Mouse (Mus musculus) neural tube, embryonic 11.5 days (tissue): Measurements from ENCODE around the gene Olfr1025-ps1. TPM values are rescaled to one million over a fixed set of nuclear protein-coding genes. Genes with fewer than 3 reads are reported as not detected.

Source experiments
- ATAC-seq: fragments of 200-750 bp; cut with Nextera tagmentation; 2 replicates; pipeline ENCODE4 v1.8.0; 2017; ENCODE audit warnings: moderate number of reproducible peaks, mild to moderate bottlenecking, moderate TSS enrichment, moderate library complexity; ENCODE audit not compliant: insufficient read depth, low FRiP score, low TSS enrichment
- DNase-seq: peaks from one replicate; pipeline ENCODE4 v3.0.0-alpha.2; 2015; ENCODE audit warnings: low spot score
- H3K27ac ChIP-seq: fragments of 300-500 bp; sonication (generic); 2 replicates; pipeline ENCODE4 v1.5.1; 2014; ENCODE audit warnings: low read depth, mild to moderate bottlenecking, low read length
- H3K27me3 ChIP-seq: fragments of 300-500 bp; sonication (generic); 2 replicates; pipeline ENCODE4 v1.6.1; 2014; ENCODE audit warnings: mild to moderate bottlenecking, low read length, mixed read lengths; ENCODE audit not compliant: control insufficient read depth, insufficient read depth
- H3K36me3 ChIP-seq: fragments of 300-500 bp; sonication (generic); 2 replicates; pipeline ENCODE4 v1.6.1; 2014; ENCODE audit warnings: mild to moderate bottlenecking, low read length, moderate library complexity, mixed read lengths; ENCODE audit not compliant: control insufficient read depth, insufficient read depth
- H3K4me1 ChIP-seq: fragments of 300-500 bp; sonication (generic); 2 replicates; pipeline ENCODE4 v1.6.1; 2014; ENCODE audit warnings: low read length, mixed read lengths; ENCODE audit not compliant: control insufficient read depth, insufficient read depth
- H3K4me2 ChIP-seq: fragments of 300-500 bp; sonication (generic); 2 replicates; pipeline ENCODE4 v1.6.1; 2014; ENCODE audit warnings: low read depth, mild to moderate bottlenecking, moderate library complexity
- H3K4me3 ChIP-seq: fragments of 300-500 bp; sonication (generic); 2 replicates; pipeline ENCODE4 v1.5.1; 2014; ENCODE audit warnings: low read depth, low read length
- H3K9ac ChIP-seq: fragments of 300-500 bp; sonication (generic); 2 replicates; pipeline ENCODE4 v1.6.1; 2014; ENCODE audit warnings: mild to moderate bottlenecking, low read length
- H3K9me3 ChIP-seq: fragments of 300-500 bp; sonication (generic); 2 replicates; pipeline ENCODE4 v1.6.1; 2016; ENCODE audit warnings: low read length; ENCODE audit not compliant: control insufficient read depth
- WGBS: fragments of 180-500 bp; shearing (Covaris S2); extraction: QIAGEN DNeasy Blood & Tissue Kit; methylation state at CpG from one replicate; pipeline ENCODE4 v1.1.7; 2014; 5-methylcytosine and 5-hydroxymethylcytosine counted together
- polyA plus RNA-seq: library from polyadenylated mRNA; unstranded; fragments of >200 nt; fragmentation: Nextera tagmentation; extraction: Ambion mirVana; gene quantifications from 2 replicates; pipeline ENCODE4 v1.2.1, GENCODE M21; 2014

Olfr1025-ps1 gene
- not detected in 2 replicates for polyA plus RNA-seq

DNA sequence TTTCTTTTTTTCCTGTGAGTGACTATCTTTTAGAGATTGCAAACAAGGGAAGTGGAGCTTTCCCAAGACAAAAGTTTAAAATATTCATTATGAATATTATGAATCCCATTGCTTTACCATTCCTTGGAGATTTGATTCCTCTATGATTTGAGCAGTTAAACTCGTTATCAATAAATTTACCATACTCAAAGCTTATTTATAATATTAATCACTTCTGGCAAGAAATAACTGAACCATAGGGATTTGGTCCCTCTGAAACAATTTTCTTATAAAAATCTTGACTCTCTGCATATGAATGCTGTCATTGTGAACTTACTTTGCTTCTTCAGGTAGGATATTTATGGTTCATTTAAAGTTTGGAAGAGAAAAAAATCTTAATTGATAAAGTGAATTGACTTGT lies at the start of gene Olfr1025-ps1:
TSS of gene Olfr1025-ps1 (plus strand) at position 301 of the 400 bp plus-strand sequence.
- ATAC-seq (no peak), DNase-seq (no peak)
- Histone ChIP-seq H3K4me2 (no peak within 1 kb of the TSS), H3K27me3 (no peaks in the 10 kb centered on the region), H3K27ac (no peak within 1 kb of the TSS), H3K9me3 (no peaks in the 10 kb centered on the region), H3K4me3 (no peak within 1 kb of the TSS), H3K4me1 (no peaks in the 10 kb centered on the region), H3K9ac (no peak within 1 kb of the TSS), H3K36me3 (no peaks in the 10 kb centered on the region)
- WGBS, result 66% methylated on average over 1 of the region's 1 CpGs

GRCm38 (mm10) chr2:85868294-85868693 lies 46.7 kb upstream of the Olfr1025-ps1 start, which contains the start of gene Olfr1022:
TSS of gene Olfr1022 (plus strand) at chr2:85868594.
- no peaks in the 10 kb centered on the region for H3K9me3 ChIP-seq
- ATAC-seq (no peak), DNase-seq (no peak)
- H3K9ac ChIP-seq, result no peak within 1 kb of the TSS
- no peaks in the 10 kb centered on the region for H3K27me3 ChIP-seq
- H3K4me1 ChIP-seq, result no peaks in the 10 kb centered on the region
- no peak within 1 kb of the TSS for H3K4me3 ChIP-seq
- WGBS, result 53% methylated on average over 2 of the region's 2 CpGs
- no peak within 1 kb of the TSS for H3K27ac ChIP-seq
- H3K36me3 ChIP-seq, result no peaks in the 10 kb centered on the region
- H3K4me2 ChIP-seq, result no peak within 1 kb of the TSS

- ATAC-seq (no peak), DNase-seq (no peak)
- no peaks in the 10 kb centered on the region for H3K36me3 ChIP-seq
- H3K4me3 ChIP-seq, result no peak within 1 kb of the TSS
- H3K4me2 ChIP-seq, result no peak within 1 kb of the TSS
- H3K27ac ChIP-seq, result no peak within 1 kb of the TSS
- 81% methylated on average over 2 of the region's 2 CpGs for WGBS
- no peaks in the 10 kb centered on the region for H3K27me3 ChIP-seq
- no peaks in the 10 kb centered on the region for H3K4me1 ChIP-seq
- no peak within 1 kb of the TSS for H3K9ac ChIP-seq
- no peaks in the 10 kb centered on the region for H3K9me3 ChIP-seq
Observed at GRCm38 (mm10) chr2:85885340-85885739, 29.7 kb upstream of the Olfr1025-ps1 start, which contains the start of gene Olfr1023. TSS of gene Olfr1023 (plus strand) at chr2:85885640.

DNA sequence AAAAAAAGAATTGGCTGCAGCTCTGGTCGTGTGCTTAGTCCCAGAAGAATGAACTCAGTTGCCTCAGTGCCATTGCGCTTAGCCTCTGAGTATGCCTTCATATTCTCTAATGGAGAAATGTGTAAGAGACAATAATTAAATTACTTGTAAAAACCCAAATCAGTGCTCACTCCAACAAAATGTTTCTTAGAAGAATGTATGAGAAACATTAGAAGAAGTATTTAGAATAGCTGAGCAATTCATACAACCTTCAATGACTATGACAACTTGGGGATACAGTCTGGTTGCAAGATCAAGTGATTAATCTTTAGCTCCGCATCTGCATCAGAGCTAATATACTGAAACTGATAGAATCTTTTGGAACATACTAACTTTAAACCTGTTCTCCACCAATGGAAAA lies 10.0 kb upstream of the Olfr1025-ps1 start, which contains the start of gene Olfr1024:
TSS of gene Olfr1024 (minus strand) at position 101 of the 400 bp plus-strand sequence.
- Histone ChIP-seq H3K4me3 (no peak within 1 kb of the TSS), H3K27ac (no peak within 1 kb of the TSS), H3K27me3 (no peaks in the 10 kb centered on the region), H3K4me2 (no peak within 1 kb of the TSS), H3K9ac (no peak within 1 kb of the TSS), H3K36me3 (no peaks in the 10 kb centered on the region), H3K9me3 (no peaks in the 10 kb centered on the region), H3K4me1 (no peaks in the 10 kb centered on the region)
- ATAC-seq, result no peak
- no peak for DNase-seq
- 84% methylated on average over 3 of the region's 3 CpGs for WGBS

- Histone ChIP-seq H3K27me3 (no peaks in the 10 kb centered on the region), H3K9ac (no peak overlapping the region), H3K4me2 (no peak overlapping the region), H3K4me1 (no peaks in the 10 kb centered on the region), H3K36me3 (no peaks in the 10 kb centered on the region), H3K27ac (no peak overlapping the region), H3K9me3 (no peaks in the 10 kb centered on the region), H3K4me3 (no peak overlapping the region)
- ATAC-seq (no peak), DNase-seq (no peak)
Observed at GRCm38 (mm10) chr2:85913197-85913596, 1.8 kb upstream of the Olfr1025-ps1 start.

DNA sequence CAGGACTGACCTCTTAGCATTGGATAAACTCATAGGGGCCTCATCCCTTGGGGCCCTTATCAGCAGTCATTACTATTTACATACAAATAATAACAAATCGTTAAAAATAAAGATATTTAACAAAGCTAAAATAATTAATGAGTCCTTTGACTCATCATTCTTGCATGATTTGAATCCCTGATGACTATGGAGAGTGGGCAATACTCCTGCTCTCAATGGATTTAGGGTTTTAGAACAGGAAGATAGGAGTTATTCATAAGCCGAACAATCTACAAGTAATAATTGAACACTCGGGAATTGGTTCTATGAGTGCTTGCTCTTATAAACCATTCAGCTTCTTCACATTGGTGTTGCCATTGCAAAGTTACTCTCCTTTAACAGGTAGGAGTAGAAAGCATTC lies 6.3 kb downstream of the Olfr1025-ps1 start, which contains the start of gene Olfr1026:
TSS of gene Olfr1026 (plus strand) at position 301 of the 400 bp plus-strand sequence.
- 91% methylated on average over 3 of the region's 3 CpGs for WGBS
- no peak within 1 kb of the TSS for H3K27ac ChIP-seq
- no peak within 1 kb of the TSS for H3K4me3 ChIP-seq

DNA sequence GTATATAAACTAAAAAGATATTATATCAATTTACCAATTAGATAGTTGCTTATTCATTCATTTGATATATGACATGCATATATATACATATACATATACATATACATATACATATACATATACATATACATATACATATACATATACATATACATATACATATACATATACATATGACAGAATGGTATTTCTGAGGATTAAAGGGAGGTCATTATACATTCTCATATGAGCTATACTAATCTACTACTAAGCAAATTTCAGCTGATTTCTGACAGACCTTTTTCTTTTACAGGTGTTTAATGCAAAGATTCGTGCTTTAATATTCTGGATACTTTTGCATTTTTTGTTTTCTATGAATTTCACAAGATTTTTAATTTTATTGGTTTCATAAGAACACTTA lies 35.1 kb downstream of the Olfr1025-ps1 start, which contains the start of gene Olfr1028:
TSS of gene Olfr1028 (plus strand) at position 301 of the 400 bp plus-strand sequence.
- H3K4me3 ChIP-seq, result no peak within 1 kb of the TSS
- no peak within 1 kb of the TSS for H3K4me2 ChIP-seq
- no peak within 1 kb of the TSS for H3K27ac ChIP-seq
- no peaks in the 10 kb centered on the region for H3K9me3 ChIP-seq
- ATAC-seq (no peak), DNase-seq (no peak)
- H3K27me3 ChIP-seq, result no peaks in the 10 kb centered on the region
- no peaks in the 10 kb centered on the region for H3K36me3 ChIP-seq
- H3K4me1 ChIP-seq, result no peaks in the 10 kb centered on the region
- H3K9ac ChIP-seq, result no peak within 1 kb of the TSS
- WGBS, result 83% methylated on average over 1 of the region's 1 CpGs

More for the DNA sequence above, 6.3 kb downstream of the Olfr1025-ps1 start, which contains the start of gene Olfr1026:
- DNase-seq (no peak), ATAC-seq (no peak)
- Histone ChIP-seq H3K9me3 (no peaks in the 10 kb centered on the region), H3K27me3 (no peaks in the 10 kb centered on the region), H3K4me1 (no peaks in the 10 kb centered on the region), H3K4me2 (no peak within 1 kb of the TSS), H3K36me3 (no peaks in the 10 kb centered on the region), H3K9ac (no peak within 1 kb of the TSS)

Other genes with a start within 250 kb of the Olfr1025-ps1 start
- gene Olfr1006, start 236.4 kb upstream of the Olfr1025-ps1 start, polyA plus RNA-seq, result not detected in 2 replicates
- not detected in 2 replicates for gene Olfr1008, start 225.8 kb upstream of the Olfr1025-ps1 start, polyA plus RNA-seq
- gene Olfr1009, start 199.8 kb upstream of the Olfr1025-ps1 start, polyA plus RNA-seq, result not detected in 2 replicates
- gene Olfr1012, start 152.4 kb upstream of the Olfr1025-ps1 start, polyA plus RNA-seq, result not detected in 2 replicates
- not detected in 2 replicates for gene Olfr1013, start 148.1 kb upstream of the Olfr1025-ps1 start, polyA plus RNA-seq
- not detected in 2 replicates for gene Olfr1014, start 142.5 kb upstream of the Olfr1025-ps1 start, polyA plus RNA-seq
- gene Olfr1015, start 133.2 kb upstream of the Olfr1025-ps1 start, polyA plus RNA-seq, result not detected in 2 replicates
- not detected in 2 replicates for gene Olfr1016, start 112.6 kb upstream of the Olfr1025-ps1 start, polyA plus RNA-seq
- not detected in 2 replicates for gene Olfr1018, start 96.7 kb upstream of the Olfr1025-ps1 start, polyA plus RNA-seq
- gene Olfr1019, start 69.7 kb upstream of the Olfr1025-ps1 start, polyA plus RNA-seq, result not detected in 2 replicates
- gene Olfr1020, start 68.2 kb upstream of the Olfr1025-ps1 start, polyA plus RNA-seq, result not detected in 2 replicates
- not detected in 2 replicates for gene Olfr1022, start 46.6 kb upstream of the Olfr1025-ps1 start, polyA plus RNA-seq
- not detected in 2 replicates for gene Olfr1023, start 29.6 kb upstream of the Olfr1025-ps1 start, polyA plus RNA-seq
- gene Olfr1024, start 10.1 kb upstream of the Olfr1025-ps1 start, polyA plus RNA-seq, result not detected in 2 replicates
- not detected in 2 replicates for gene Olfr1026, start 6.4 kb downstream of the Olfr1025-ps1 start, polyA plus RNA-seq
- not detected in 2 replicates for gene Olfr1028, start 35.2 kb downstream of the Olfr1025-ps1 start, polyA plus RNA-seq
- not detected in 2 replicates for gene Olfr1029, start 58.7 kb downstream of the Olfr1025-ps1 start, polyA plus RNA-seq
- not detected in 2 replicates for gene Olfr1030, start 64.1 kb downstream of the Olfr1025-ps1 start, polyA plus RNA-seq
- gene Olfr1031, start 75.1 kb downstream of the Olfr1025-ps1 start, polyA plus RNA-seq, result not detected in 2 replicates
- not detected in 2 replicates for gene Olfr1032, start 90.3 kb downstream of the Olfr1025-ps1 start, polyA plus RNA-seq
- not detected in 2 replicates for gene Olfr1033, start 105.4 kb downstream of the Olfr1025-ps1 start, polyA plus RNA-seq
- gene Olfr1034, start 130.7 kb downstream of the Olfr1025-ps1 start, polyA plus RNA-seq, result not detected in 2 replicates
- gene Olfr1036, start 158.8 kb downstream of the Olfr1025-ps1 start, polyA plus RNA-seq, result not detected in 2 replicates
- gene Olfr1037, start 172.2 kb downstream of the Olfr1025-ps1 start, polyA plus RNA-seq, result not detected in 2 replicates
- gene Olfr1039, start 220.7 kb downstream of the Olfr1025-ps1 start, polyA plus RNA-seq, result not detected in 2 replicates
- not detected in 2 replicates for gene Olfr1040, start 231.5 kb downstream of the Olfr1025-ps1 start, polyA plus RNA-seq
- not detected in 2 replicates for gene Olfr1042, start 246.6 kb downstream of the Olfr1025-ps1 start, polyA plus RNA-seq